Mouse (Mus musculus) heart, postnatal 0 days (tissue): ENCODE data around the gene Emx1.

Experiments used
- CTCF ChIP-seq: IDR thresholded peaks from 2 replicates; pipeline ENCODE4 v1.5.1; 2016; ENCODE audit warnings: antibody characterized with exemption, control low read depth, low read depth
- EP300 ChIP-seq: IDR thresholded peaks from 2 replicates; pipeline ENCODE4 v1.6.1; 2016; ENCODE audit warnings: antibody characterized with exemption, low read depth

- TF ChIP-seq EP300 (no peak), CTCF (no peak)
Measured at GRCm38 (mm10) chr6:85150386-85150785, 36.9 kb upstream of the Emx1 start.
